ENCODE assay signal across 13 mouse cellular contexts in the genomic region with DNA sequence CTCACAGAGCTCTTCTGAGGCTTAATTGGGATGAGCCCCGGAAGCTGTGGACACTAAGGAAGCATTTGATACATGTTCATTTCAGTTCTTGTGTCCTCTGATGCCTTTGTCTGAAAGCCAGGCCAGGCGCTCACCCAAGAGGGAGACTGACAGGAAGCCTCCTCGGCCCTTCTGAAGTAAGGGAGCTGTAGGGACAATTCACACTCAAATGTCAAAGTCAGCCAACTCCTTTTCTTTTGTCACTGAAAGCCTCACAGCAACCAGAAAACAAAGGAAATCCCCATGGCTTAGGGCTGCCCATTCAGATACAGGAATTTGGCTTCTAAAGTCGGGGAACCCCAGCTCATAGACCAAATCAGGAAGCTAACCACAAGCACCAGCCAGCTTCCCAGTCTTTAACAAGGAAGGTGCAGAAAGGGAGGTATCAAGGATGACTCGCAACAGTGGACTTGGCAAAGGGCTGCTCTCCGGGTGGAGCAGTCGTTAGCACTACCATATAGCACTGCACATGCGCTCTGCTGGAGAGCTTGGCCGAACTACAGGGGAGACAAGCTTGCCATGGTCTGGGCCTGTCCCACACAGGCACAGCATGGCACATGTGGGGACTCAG.
DNase-seq lines count a peak whose midpoint lies in the region; ATAC-seq lines count a peak whose summit lies in the region.
"Had no signal": no experiment of that assay in that cellular context is flagged by ENCODE, and none has a peak within 500 bp of the region (broad histone marks: within the 10 kb centered on the region; RNA-seq: fewer than 3 reads in every experiment).

No protein-coding gene starts in this region.

- DNase-seq in cerebellum, postnatal 10 days: peak; percentile 33 to 41
- DNase-seq in kidney, adult 8-10 months: peak; percentile 3 to 10
- no peak for DNase-seq in kidney, adult 18-20 months
- DNase-seq in 3T3-L1 (ENCODE audit: low read depth, low spot score): peak; percentile 38
- DNase-seq in gastrocnemius, postnatal 14 days: peak; percentile 41
- no peak for DNase-seq in right cerebral cortex, postnatal 25 days
- DNase-seq: B cell, adult 2 months had no signal

- H3K4me2 ChIP-seq in intestine, embryonic 15.5 days (replicated peaks): no peak overlapping the region
- H3K4me2 ChIP-seq: forebrain, embryonic 12.5 days; heart, embryonic 15.5 days had no signal

- H3K4me1 ChIP-seq in intestine, embryonic 15.5 days (replicated peaks): no peaks in the 10 kb centered on the region
- H3K4me1 ChIP-seq: heart, embryonic 15.5 days had no signal

- H3K36me3 ChIP-seq in intestine, embryonic 15.5 days: no peaks in the 10 kb centered on the region
- H3K36me3 ChIP-seq: forebrain, embryonic 12.5 days; heart, embryonic 15.5 days had no signal

- ATAC-seq in cerebellum, adult (ENCODE audit: insufficient number of reproducible peaks, low FRiP score, low TSS enrichment): no peak
- ATAC-seq in intestine, embryonic 15.5 days: no peak
- ATAC-seq: lung, postnatal 0 days had no signal

- H3K9me3 ChIP-seq in intestine, embryonic 15.5 days: no peaks in the 10 kb centered on the region
- H3K9me3 ChIP-seq: forebrain, embryonic 12.5 days; heart, embryonic 15.5 days had no signal

- H3K9ac ChIP-seq in intestine, embryonic 15.5 days: no peak overlapping the region
- H3K9ac ChIP-seq: forebrain, embryonic 12.5 days; heart, embryonic 15.5 days had no signal

- H3K27ac ChIP-seq in intestine, embryonic 15.5 days: no peak overlapping the region
- H3K27ac ChIP-seq: forebrain, embryonic 12.5 days; heart, embryonic 15.5 days had no signal

- no peaks in the 10 kb centered on the region for H3K27me3 ChIP-seq in intestine, embryonic 15.5 days (replicated peaks)
- H3K27me3 ChIP-seq: forebrain, embryonic 12.5 days; heart, embryonic 15.5 days had no signal

- 54% methylated on average over 9 of the region's 9 CpGs for WGBS in intestine, embryonic 15.5 days

- intact Hi-C loops in gastrocnemius, postnatal 14 days (cut with DNase I; ENCODE audit: low total_unique reads): loop anchor here (5.0 to 10.0 kb wide), 2 partner anchors 208 to 475 kb away; no protein-coding TSS in a partner anchor

- H3K4me3 ChIP-seq in intestine, embryonic 15.5 days (replicated peaks): no peak overlapping the region
- H3K4me3 ChIP-seq: forebrain, embryonic 12.5 days; heart, embryonic 15.5 days; myocyte had no signal

Comparison
In these comparisons a context has a peak if more than half of its experiments do, and no peak if none do; other contexts are left out.
1. DNase-seq: peak in cerebellum, postnatal 10 days (2 of 2), kidney, adult 8-10 months (2 of 2), 3T3-L1 (single experiment) and gastrocnemius, postnatal 14 days (single experiment); none in kidney, adult 18-20 months (single experiment) and right cerebral cortex, postnatal 25 days (single experiment).